Mouse (Mus musculus) bone marrow, adult 2 months (tissue): ENCODE results near the gene Txnrd2.

Experiments
- CTCF ChIP-seq: fragments of 200-500 bp; IDR thresholded peaks from 2 replicates; pipeline ENCODE4 v1.5.1; 2011; ENCODE audit warnings: low read length, control low read depth; ENCODE audit not compliant: control insufficient read depth, insufficient read depth
- POLR2A ChIP-seq: fragments of 200-500 bp; IDR thresholded peaks from 2 replicates; pipeline ENCODE4 v1.6.1; 2011; ENCODE audit warnings: low read depth, mild to moderate bottlenecking, control low read depth, low read length, borderline replicate concordance; ENCODE audit not compliant: control insufficient read depth

DNA sequence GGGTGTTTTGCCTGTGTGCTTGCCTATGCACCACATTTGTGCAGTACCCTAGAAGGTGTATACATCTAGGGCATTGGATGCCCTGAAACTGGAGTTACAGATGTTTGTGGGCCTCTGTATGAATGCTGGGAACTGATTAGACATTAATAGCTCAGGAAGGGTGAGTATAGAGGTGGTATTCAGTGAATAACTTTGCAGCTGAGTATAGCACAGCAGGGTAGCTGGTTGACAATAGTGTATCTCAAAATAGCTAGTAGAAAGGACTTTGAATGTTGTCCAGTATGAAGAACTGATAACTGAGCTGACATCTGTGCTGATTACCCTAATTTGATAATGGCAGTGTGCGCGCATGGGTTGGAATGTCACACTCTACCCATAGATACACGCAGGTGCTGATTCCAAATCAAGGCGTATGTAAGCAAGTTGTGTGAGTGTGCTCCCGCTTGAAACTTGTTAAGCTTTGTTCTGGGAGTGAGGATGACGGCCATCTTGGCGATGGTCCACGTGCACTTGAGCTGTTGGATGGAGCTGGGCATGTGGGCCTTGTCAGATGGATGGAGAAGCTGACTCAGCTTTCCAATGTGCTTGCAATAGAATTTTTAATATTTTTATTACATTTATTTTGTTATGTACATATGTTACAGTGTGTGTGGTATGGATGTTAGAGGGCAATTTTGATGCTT lies 97.5 kb downstream of the Txnrd2 start:
- no peak for TF ChIP-seq POLR2A
- no peak for TF ChIP-seq CTCF
